ENCODE assay signal across 16 mouse cellular contexts in genomic region chr9:71589771-71590170, GRCm38 (mm10). TPM values are rescaled to one million over a fixed set of nuclear protein-coding genes. Genes with fewer than 3 reads are reported as not detected.
DNase-seq lines count a peak whose midpoint lies in the region; ATAC-seq and TF ChIP-seq lines count a peak whose summit lies in the region.
"Had no signal": no experiment of that assay in that cellular context is flagged by ENCODE, and none has a peak within 500 bp of the region (broad histone marks: within the 10 kb centered on the region; RNA-seq: fewer than 3 reads in every experiment).

No protein-coding gene starts in this region.

- DNase-seq in embryonic facial prominence, embryonic 14.5 days (ENCODE audit: low spot score): no peak
- DNase-seq in embryonic facial prominence, embryonic 10.5 days (ENCODE audit: low spot score): no peak
- DNase-seq in lung, embryonic 14.5 days: no peak
- DNase-seq in lung, adult 18-20 months: no peak
- no peak for DNase-seq in heart, embryonic 10.5 days (ENCODE audit: low spot score)
- no peak for DNase-seq in midbrain, postnatal 0 days (ENCODE audit: low spot score)
- DNase-seq in cerebellum, adult 11-12 months: no peak
- DNase-seq: adrenal gland, postnatal 10 days; cerebellum, adult 9-11 months; kidney, postnatal 10 days; layer of hippocampus, adult 9-11 months; liver; right cerebral cortex, adult 18-20 months; thymus, postnatal 14 days had no signal

- H3K79me2 ChIP-seq in myocyte (ENCODE audit: control insufficient read depth, insufficient read depth): no peaks in the 10 kb centered on the region

- 65% methylated on average over 7 of the region's 7 CpGs for WGBS in embryonic facial prominence, embryonic 14.5 days
- 72% methylated on average over 7 of the region's 7 CpGs for WGBS in embryonic facial prominence, embryonic 10.5 days
- 48% methylated on average over 7 of the region's 7 CpGs for WGBS in lung, embryonic 14.5 days
- WGBS in heart, embryonic 10.5 days: 31% methylated on average over 7 of the region's 7 CpGs
- WGBS in midbrain, postnatal 0 days: 71% methylated on average over 7 of the region's 7 CpGs

- no peak overlapping the region for H3K27ac ChIP-seq in embryonic facial prominence, embryonic 14.5 days (replicated peaks; ENCODE audit: low read depth, low read length)
- H3K27ac ChIP-seq in embryonic facial prominence, embryonic 10.5 days (replicated peaks): no peak overlapping the region
- no peak overlapping the region; the same call in 1 of the 2 replicates for H3K27ac ChIP-seq in lung, embryonic 14.5 days (ENCODE audit: low read depth)
- peak overlapping the region; percentile 85; the same call in 1 of the 2 replicates for H3K27ac ChIP-seq in heart, embryonic 10.5 days
- H3K27ac ChIP-seq in midbrain, postnatal 0 days (ENCODE audit: low read depth, low read length): no peak overlapping the region

- no peak overlapping the region for H3K9ac ChIP-seq in embryonic facial prominence, embryonic 14.5 days (ENCODE audit: low read depth, low read length)
- H3K9ac ChIP-seq in lung, embryonic 14.5 days: no peak overlapping the region
- no peak overlapping the region for H3K9ac ChIP-seq in midbrain, postnatal 0 days (replicated peaks; ENCODE audit: low read length, poor library complexity, severe bottlenecking)

- peaks cover 8% of the 10 kb centered on the region for H3K9me3 ChIP-seq in embryonic facial prominence, embryonic 14.5 days (ENCODE audit: control insufficient read depth, low read length)
- H3K9me3 ChIP-seq in embryonic facial prominence, embryonic 10.5 days: peaks cover 12% of the 10 kb centered on the region; the same call in 1 of the 2 replicates
- no peaks in the 10 kb centered on the region; the same call in 1 of the 2 replicates for H3K9me3 ChIP-seq in lung, embryonic 14.5 days (ENCODE audit: low read depth, low read length)
- H3K9me3 ChIP-seq in heart, embryonic 10.5 days: peaks cover 4% of the 10 kb centered on the region
- no peaks in the 10 kb centered on the region for H3K9me3 ChIP-seq in midbrain, postnatal 0 days (ENCODE audit: low read length)

- TF ChIP-seq CTCF in lung, embryonic 14.5 days (IDR thresholded peaks at IDR 0.05; ENCODE audit: low read depth): no peak
- no peak for TF ChIP-seq CTCF in midbrain, postnatal 0 days (IDR thresholded peaks at IDR 0.05)

- no peaks in the 10 kb centered on the region for H3K36me3 ChIP-seq in embryonic facial prominence, embryonic 14.5 days (ENCODE audit: control insufficient read depth, insufficient read depth, low read length)
- no peaks in the 10 kb centered on the region for H3K36me3 ChIP-seq in embryonic facial prominence, embryonic 10.5 days (replicated peaks)
- H3K36me3 ChIP-seq in lung, embryonic 14.5 days (ENCODE audit: insufficient read depth): no peaks in the 10 kb centered on the region
- peaks cover 13% of the 10 kb centered on the region for H3K36me3 ChIP-seq in heart, embryonic 10.5 days
- no peaks in the 10 kb centered on the region for H3K36me3 ChIP-seq in myocyte (ENCODE audit: control insufficient read depth, insufficient read depth)
- H3K36me3 ChIP-seq in midbrain, postnatal 0 days (ENCODE audit: insufficient read depth, low read length): no peaks in the 10 kb centered on the region

- 0 out of 2 replicates have a peak overlapping the region, but pooled peaks have one; percentile 7 for H3K4me2 ChIP-seq in embryonic facial prominence, embryonic 14.5 days (ENCODE audit: low read depth, low read length)
- peak overlapping the region; percentile 92 for H3K4me2 ChIP-seq in lung, embryonic 14.5 days
- peak overlapping the region; percentile 53 for H3K4me2 ChIP-seq in myocyte (ENCODE audit: low read depth)
- H3K4me2 ChIP-seq in midbrain, postnatal 0 days (ENCODE audit: low read depth, low read length, poor library complexity, severe bottlenecking): no peak overlapping the region

- H3ac ChIP-seq in myocyte (ENCODE audit: control insufficient read depth, insufficient read length): no peak overlapping the region

- no peaks in the 10 kb centered on the region for H3K27me3 ChIP-seq in embryonic facial prominence, embryonic 14.5 days (replicated peaks; ENCODE audit: control insufficient read depth, insufficient read depth, low read length)
- peaks cover 17% of the 10 kb centered on the region for H3K27me3 ChIP-seq in embryonic facial prominence, embryonic 10.5 days (replicated peaks; ENCODE audit: low read depth, poor library complexity, severe bottlenecking)
- H3K27me3 ChIP-seq in lung, embryonic 14.5 days (ENCODE audit: insufficient read depth, low read length): no peaks in the 10 kb centered on the region
- H3K27me3 ChIP-seq in heart, embryonic 10.5 days (ENCODE audit: insufficient read depth, poor library complexity, severe bottlenecking): no peaks in the 10 kb centered on the region
- H3K27me3 ChIP-seq in myocyte (ENCODE audit: control insufficient read depth, insufficient read depth, insufficient read length): no peaks in the 10 kb centered on the region
- no peaks in the 10 kb centered on the region for H3K27me3 ChIP-seq in midbrain, postnatal 0 days (ENCODE audit: insufficient read depth, low read length)

- TF ChIP-seq POLR2A in myocyte (IDR thresholded peaks at IDR 0.05; ENCODE audit: insufficient read length, low read depth): no peak

- ATAC-seq in embryonic facial prominence, embryonic 14.5 days (ENCODE audit: low read depth): no peak
- no peak for ATAC-seq in lung, embryonic 14.5 days (ENCODE audit: insufficient read depth)
- no peak for ATAC-seq in midbrain, postnatal 0 days (ENCODE audit: low FRiP score)
- ATAC-seq: hindbrain, embryonic 16.5 days had no signal

- H3K4me1 ChIP-seq in embryonic facial prominence, embryonic 14.5 days (ENCODE audit: control insufficient read depth, insufficient read depth, low read length): peaks cover 7% of the 10 kb centered on the region; the same call in 1 of the 2 replicates
- H3K4me1 ChIP-seq in embryonic facial prominence, embryonic 10.5 days: peaks cover 17% of the 10 kb centered on the region
- peaks cover 12% of the 10 kb centered on the region for H3K4me1 ChIP-seq in lung, embryonic 14.5 days (ENCODE audit: insufficient read depth)
- peaks cover 49% of the 10 kb centered on the region for H3K4me1 ChIP-seq in heart, embryonic 10.5 days
- no peaks in the 10 kb centered on the region for H3K4me1 ChIP-seq in midbrain, postnatal 0 days (ENCODE audit: insufficient read depth, low read length)

- H3K4me3 ChIP-seq in embryonic facial prominence, embryonic 14.5 days (ENCODE audit: low read depth, low read length): no peak overlapping the region
- H3K4me3 ChIP-seq in embryonic facial prominence, embryonic 10.5 days: no peak overlapping the region
- H3K4me3 ChIP-seq in lung, embryonic 14.5 days (ENCODE audit: low read depth, low read length): no peak overlapping the region
- peak overlapping the region; percentile 72; the same call in 1 of the 2 replicates for H3K4me3 ChIP-seq in heart, embryonic 10.5 days
- H3K4me3 ChIP-seq in myocyte: no peak overlapping the region
- no peak overlapping the region for H3K4me3 ChIP-seq in midbrain, postnatal 0 days (ENCODE audit: low read depth, low read length)

TF ChIP-seq in myocyte, 11 proteins besides CTCF, POLR2A, EP300 and RAD21:
- no peak for TF ChIP-seq TCF3 (IDR thresholded peaks at IDR 0.05; ENCODE audit: insufficient read length, low read depth)
- no peak for TF ChIP-seq E2F4 (IDR thresholded peaks at IDR 0.05; ENCODE audit: insufficient read depth)
- no peak for TF ChIP-seq TCF12 (IDR thresholded peaks at IDR 0.05; ENCODE audit: insufficient read depth, poor library complexity, severe bottlenecking)
- TF ChIP-seq MYOD1 (IDR thresholded peaks at IDR 0.05; ENCODE audit: control insufficient read depth in 1 of 3, insufficient read length in 2 of 3, low read depth in 2 of 3): no peak
- no peak for TF ChIP-seq CEBPB (IDR thresholded peaks at IDR 0.05; ENCODE audit: insufficient read depth, poor library complexity, severe bottlenecking)
- no peak for TF ChIP-seq USF1 (IDR thresholded peaks at IDR 0.05; ENCODE audit: low read depth)
- no peak for TF ChIP-seq MAX (IDR thresholded peaks at IDR 0.05; ENCODE audit: low read depth)
- TF ChIP-seq POLR2AphosphoS2 (IDR thresholded peaks at IDR 0.05; ENCODE audit: insufficient read length, low read depth): no peak
- no peak for TF ChIP-seq REST (IDR thresholded peaks at IDR 0.05; ENCODE audit: insufficient read depth, insufficient read length)
- TF ChIP-seq SRF (IDR thresholded peaks at IDR 0.05; ENCODE audit: control insufficient read depth, insufficient read length, low read depth): no peak

RNA-seq across cellular contexts. Expression of gene Myzap, which starts 2.4 kb away (rescaled TPM):
- polyA plus RNA-seq in embryonic facial prominence, embryonic 14.5 days (2014; fragmentation: Nextera tagmentation; extraction: Ambion mirVana): 18.6 and 18.7 TPM in 2 replicates
- polyA plus RNA-seq in embryonic facial prominence, embryonic 10.5 days (2016; fragmentation: Nextera tagmentation; extraction: Ambion mirVana): 6.4 and 7.1 TPM in 2 replicates
- polyA plus RNA-seq in lung, embryonic 14.5 days (2014; fragmentation: Nextera tagmentation; extraction: Ambion mirVana): 39.0 and 44.4 TPM in 2 replicates
- polyA plus RNA-seq in heart, embryonic 10.5 days (2016; fragmentation: Nextera tagmentation; extraction: Ambion mirVana): 23.4 and 38.5 TPM in 2 replicates
- polyA plus RNA-seq in myocyte (2012; fragmentation: generic; extraction: Trizol): 6.0 TPM
- total RNA-seq in midbrain, postnatal 0 days (2014; rRNA removed): 0.99 and 1.4 TPM in 2 replicates
- 1.9 and 2.1 TPM in 2 replicates for polyA plus RNA-seq in midbrain, postnatal 0 days (2015; fragmentation: Nextera tagmentation; extraction: Ambion mirVana)
